Mouse (Mus musculus): ENCODE measurements around the gene Ugt1a6b. TPM values are rescaled to one million over a fixed set of nuclear protein-coding genes. Genes with fewer than 3 reads are reported as not detected.

Gene Ugt1a6b
- polyA plus RNA-seq, 1 experiment from 2014 or later, result 0.48 TPM

- Histone ChIP-seq H3K9ac (no peak overlapping the region), H3K4me2 (no peak overlapping the region), H3K4me1 (no peaks in the 10 kb centered on the region), H3K4me3 (no peak overlapping the region), H3K27me3 (no peaks in the 10 kb centered on the region), H3K9me3 (replicated peaks) (peaks cover 95% of the 10 kb centered on the region), H3K27ac (no peak overlapping the region), H3K36me3 (ENCODE audit: poor library complexity, severe bottlenecking) (no peaks in the 10 kb centered on the region)
- ATAC-seq, result no peak
- 71% methylated on average over 4 of the region's 4 CpGs for WGBS
Measured at GRCm38 (mm10) chr1:88240579-88240978, 137.5 kb downstream of the Ugt1a6b start.

GRCm38 (mm10) chr1:88243861-88244260, 140.8 kb downstream of the Ugt1a6b start:
- H3K4me2 ChIP-seq, result no peak overlapping the region
- H3K4me1 ChIP-seq, result no peaks in the 10 kb centered on the region
- H3K36me3 ChIP-seq (ENCODE audit: poor library complexity, severe bottlenecking), result no peaks in the 10 kb centered on the region
- no peak overlapping the region for H3K27ac ChIP-seq
- no peak for ATAC-seq
- H3K4me3 ChIP-seq, result no peak overlapping the region
- peaks cover 98% of the 10 kb centered on the region for H3K9me3 ChIP-seq (replicated peaks)
- WGBS, result 65% methylated on average over 5 of the region's 5 CpGs
- no peaks in the 10 kb centered on the region for H3K27me3 ChIP-seq
- H3K9ac ChIP-seq, result no peak overlapping the region

GRCm38 (mm10) chr1:88245881-88246280, 142.8 kb downstream of the Ugt1a6b start:
- H3K9me3 ChIP-seq (replicated peaks), result peaks cover 98% of the 10 kb centered on the region
- no peaks in the 10 kb centered on the region for H3K36me3 ChIP-seq (ENCODE audit: poor library complexity, severe bottlenecking)
- H3K27me3 ChIP-seq, result no peaks in the 10 kb centered on the region
- H3K4me1 ChIP-seq, result no peaks in the 10 kb centered on the region
- no peak overlapping the region for H3K4me2 ChIP-seq
- H3K27ac ChIP-seq, result no peak overlapping the region
- H3K9ac ChIP-seq, result no peak overlapping the region
- H3K4me3 ChIP-seq, result no peak overlapping the region
- 76% methylated on average over 6 of the region's 6 CpGs for WGBS
- no peak for ATAC-seq

- ATAC-seq, result no peak
- WGBS, result 46% methylated on average over 6 of the region's 6 CpGs
- no peak overlapping the region for H3K4me2 ChIP-seq
- H3K4me1 ChIP-seq, result no peaks in the 10 kb centered on the region
- H3K9me3 ChIP-seq (replicated peaks), result peaks cover 98% of the 10 kb centered on the region
- H3K4me3 ChIP-seq, result no peak overlapping the region
- no peaks in the 10 kb centered on the region for H3K27me3 ChIP-seq
- H3K9ac ChIP-seq, result no peak overlapping the region
- H3K36me3 ChIP-seq (ENCODE audit: poor library complexity, severe bottlenecking), result no peaks in the 10 kb centered on the region
- H3K27ac ChIP-seq, result no peak overlapping the region
Measured at GRCm38 (mm10) chr1:88246386-88246785, 143.3 kb downstream of the Ugt1a6b start.

GRCm38 (mm10) chr1:88247660-88248059, 144.6 kb downstream of the Ugt1a6b start:
- H3K9me3 ChIP-seq (replicated peaks), result peaks cover 96% of the 10 kb centered on the region
- no peak overlapping the region for H3K4me2 ChIP-seq
- H3K27ac ChIP-seq, result no peak overlapping the region
- ATAC-seq, result no peak
- WGBS, result 43% methylated on average over 2 of the region's 2 CpGs
- H3K9ac ChIP-seq, result no peak overlapping the region
- H3K36me3 ChIP-seq (ENCODE audit: poor library complexity, severe bottlenecking), result no peaks in the 10 kb centered on the region
- no peaks in the 10 kb centered on the region for H3K27me3 ChIP-seq
- no peaks in the 10 kb centered on the region for H3K4me1 ChIP-seq
- no peak overlapping the region for H3K4me3 ChIP-seq

GRCm38 (mm10) chr1:88248658-88249057, 145.6 kb downstream of the Ugt1a6b start:
- Histone ChIP-seq H3K4me3 (no peak overlapping the region), H3K9ac (no peak overlapping the region), H3K4me2 (no peak overlapping the region), H3K36me3 (ENCODE audit: poor library complexity, severe bottlenecking) (no peaks in the 10 kb centered on the region), H3K9me3 (replicated peaks) (peaks cover 97% of the 10 kb centered on the region), H3K27ac (no peak overlapping the region), H3K4me1 (no peaks in the 10 kb centered on the region), H3K27me3 (no peaks in the 10 kb centered on the region)
- ATAC-seq, result no peak
- WGBS, result 67% methylated on average over 4 of the region's 4 CpGs

GRCm38 (mm10) chr1:88249596-88249995, 146.5 kb downstream of the Ugt1a6b start:
- no peak overlapping the region for H3K9ac ChIP-seq
- H3K27me3 ChIP-seq, result no peaks in the 10 kb centered on the region
- no peak overlapping the region for H3K4me3 ChIP-seq
- no peaks in the 10 kb centered on the region for H3K36me3 ChIP-seq (ENCODE audit: poor library complexity, severe bottlenecking)
- WGBS, result 81% methylated on average over 7 of the region's 7 CpGs
- no peak overlapping the region for H3K4me2 ChIP-seq
- no peak for ATAC-seq
- no peak overlapping the region for H3K27ac ChIP-seq
- H3K9me3 ChIP-seq (replicated peaks), result peaks cover 97% of the 10 kb centered on the region
- H3K4me1 ChIP-seq, result no peaks in the 10 kb centered on the region

GRCm38 (mm10) chr1:88250023-88250422, 147.0 kb downstream of the Ugt1a6b start:
- WGBS, result 80% methylated on average over 5 of the region's 5 CpGs
- Histone ChIP-seq H3K4me1 (no peaks in the 10 kb centered on the region), H3K9ac (no peak overlapping the region), H3K4me3 (no peak overlapping the region), H3K27ac (no peak overlapping the region), H3K36me3 (ENCODE audit: poor library complexity, severe bottlenecking) (no peaks in the 10 kb centered on the region), H3K27me3 (no peaks in the 10 kb centered on the region), H3K4me2 (no peak overlapping the region), H3K9me3 (replicated peaks) (peaks cover 97% of the 10 kb centered on the region)
- ATAC-seq, result no peak

- 76% methylated on average over 8 of the region's 8 CpGs for WGBS
- no peak overlapping the region for H3K4me2 ChIP-seq
- peaks cover 97% of the 10 kb centered on the region for H3K9me3 ChIP-seq (replicated peaks)
- no peaks in the 10 kb centered on the region for H3K27me3 ChIP-seq
- H3K36me3 ChIP-seq (ENCODE audit: poor library complexity, severe bottlenecking), result no peaks in the 10 kb centered on the region
- H3K27ac ChIP-seq, result no peak overlapping the region
- H3K9ac ChIP-seq, result no peak overlapping the region
- H3K4me3 ChIP-seq, result no peak overlapping the region
- H3K4me1 ChIP-seq, result no peaks in the 10 kb centered on the region
- ATAC-seq, result no peak
Measured at GRCm38 (mm10) chr1:88253106-88253505, 150.1 kb downstream of the Ugt1a6b start.

- Histone ChIP-seq H3K27ac (no peak overlapping the region), H3K27me3 (no peaks in the 10 kb centered on the region), H3K36me3 (ENCODE audit: poor library complexity, severe bottlenecking) (no peaks in the 10 kb centered on the region), H3K4me1 (no peaks in the 10 kb centered on the region), H3K9me3 (replicated peaks) (peaks cover 97% of the 10 kb centered on the region), H3K4me2 (no peak overlapping the region), H3K4me3 (no peak overlapping the region), H3K9ac (no peak overlapping the region)
- 69% methylated on average over 6 of the region's 6 CpGs for WGBS
- ATAC-seq, result no peak
Measured at GRCm38 (mm10) chr1:88253540-88253939, 150.5 kb downstream of the Ugt1a6b start.

GRCm38 (mm10) chr1:88254793-88255465, 151.9 kb downstream of the Ugt1a6b start:
- Histone ChIP-seq H3K27ac (no peak overlapping the region), H3K9ac (no peak overlapping the region), H3K36me3 (ENCODE audit: poor library complexity, severe bottlenecking) (peaks cover 9% of the 10 kb centered on the region), H3K4me3 (no peak overlapping the region), H3K4me1 (no peaks in the 10 kb centered on the region), H3K9me3 (replicated peaks) (peaks cover 87% of the 10 kb centered on the region), H3K27me3 (no peaks in the 10 kb centered on the region), H3K4me2 (no peak overlapping the region)
- ATAC-seq, result no peak
- 88% methylated on average over 12 of the region's 12 CpGs for WGBS

GRCm38 (mm10) chr1:88255466-88255857, 152.4 kb downstream of the Ugt1a6b start:
- Histone ChIP-seq H3K27me3 (no peaks in the 10 kb centered on the region), H3K27ac (no peak overlapping the region), H3K4me3 (no peak overlapping the region), H3K36me3 (ENCODE audit: poor library complexity, severe bottlenecking) (peaks cover 14% of the 10 kb centered on the region), H3K9ac (no peak overlapping the region), H3K9me3 (replicated peaks) (peaks cover 82% of the 10 kb centered on the region), H3K4me1 (no peaks in the 10 kb centered on the region), H3K4me2 (no peak overlapping the region)
- no peak for ATAC-seq
- 63% methylated on average over 2 of the region's 2 CpGs for WGBS
